Mouse (Mus musculus): ENCODE data around the gene Gm11985. TPM values are rescaled to one million over a fixed set of nuclear protein-coding genes. Genes with fewer than 3 reads are reported as not detected.

Gene Gm11985
- polyA plus RNA-seq, 1 experiment from 2014 or later, result not detected

DNA sequence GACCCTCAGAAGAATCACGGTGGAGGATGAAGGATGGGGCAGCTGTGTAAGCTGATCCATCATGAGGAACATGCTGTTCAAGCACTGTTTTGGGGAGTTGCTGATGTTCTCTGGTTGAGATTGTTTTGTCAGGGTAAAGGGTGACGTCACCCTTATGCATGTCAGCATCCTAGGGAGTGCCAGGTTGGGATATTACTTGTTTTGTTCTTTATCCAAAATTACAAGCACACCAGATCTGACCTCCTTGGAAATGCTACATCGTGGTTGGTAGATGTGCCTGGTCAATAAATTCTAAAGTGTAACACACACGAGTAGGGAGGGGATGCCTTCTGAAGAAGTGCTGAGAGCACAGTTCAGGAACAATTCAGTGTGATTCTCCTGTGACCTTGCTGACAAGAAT, 31.9 kb downstream of the Gm11985 start:
- DNase-seq (ENCODE audit: low spot score), result no peak

DNA sequence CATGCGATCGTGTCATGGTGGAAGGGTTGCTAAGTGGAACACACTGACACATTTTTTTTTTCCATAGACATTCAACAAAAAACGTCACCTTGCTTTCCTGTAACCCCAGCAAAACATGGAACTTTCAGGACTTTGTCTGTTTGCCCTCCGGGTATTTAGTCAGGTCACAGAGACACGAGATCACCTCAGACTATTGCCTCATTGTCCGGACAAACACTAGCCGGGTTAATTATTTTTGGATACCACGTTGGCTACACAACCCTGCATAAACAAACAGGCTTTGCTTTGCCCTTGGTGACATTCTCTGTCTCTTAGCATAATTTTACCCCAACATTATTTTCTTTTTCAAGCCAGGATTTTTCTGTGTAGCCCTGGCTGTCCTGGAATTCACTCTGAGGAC, 35.3 kb downstream of the Gm11985 start:
- no peak for DNase-seq (ENCODE audit: low spot score)

DNA sequence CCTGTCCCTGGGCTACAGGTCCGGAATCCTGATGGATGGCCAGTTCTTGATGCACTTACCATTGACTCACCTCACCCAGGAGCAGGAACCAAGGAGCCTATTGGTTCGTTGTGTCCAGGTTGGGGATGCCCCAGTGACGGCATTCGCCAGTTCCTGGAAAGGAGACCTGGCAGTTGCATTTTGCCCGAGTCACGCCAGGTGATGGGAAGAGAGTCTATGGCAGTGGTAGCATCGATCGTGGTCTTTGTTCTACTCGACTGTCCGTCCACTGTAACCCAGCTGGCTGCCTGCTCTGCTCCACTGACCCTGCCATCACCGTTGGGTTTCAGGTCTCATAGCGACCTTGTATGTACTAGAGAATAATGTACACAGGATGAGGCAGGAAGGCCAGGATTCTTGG, 36.0 kb downstream of the Gm11985 start:
- no peak for DNase-seq (ENCODE audit: low spot score)

DNA sequence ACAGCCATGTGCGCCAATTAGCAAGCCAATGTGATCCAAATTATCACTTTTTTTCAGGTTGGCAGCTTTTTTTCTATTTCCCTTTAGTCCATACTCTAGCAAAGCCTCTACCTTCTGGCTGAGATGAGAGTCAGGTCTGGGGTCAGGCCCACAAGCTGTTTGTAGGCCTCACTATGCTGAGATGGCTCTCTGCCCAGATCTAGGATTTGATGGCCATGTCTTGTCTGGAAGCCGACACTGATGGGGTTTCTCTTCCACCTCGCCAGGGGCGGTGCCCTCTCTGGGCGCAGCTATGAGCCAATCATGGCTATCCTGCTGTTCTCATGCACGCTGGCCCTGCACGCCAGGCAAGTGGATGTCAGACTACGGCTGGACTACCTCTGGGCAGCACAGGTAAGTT, 37.9 kb downstream of the Gm11985 start:
- no peak for DNase-seq (ENCODE audit: low spot score)

DNA sequence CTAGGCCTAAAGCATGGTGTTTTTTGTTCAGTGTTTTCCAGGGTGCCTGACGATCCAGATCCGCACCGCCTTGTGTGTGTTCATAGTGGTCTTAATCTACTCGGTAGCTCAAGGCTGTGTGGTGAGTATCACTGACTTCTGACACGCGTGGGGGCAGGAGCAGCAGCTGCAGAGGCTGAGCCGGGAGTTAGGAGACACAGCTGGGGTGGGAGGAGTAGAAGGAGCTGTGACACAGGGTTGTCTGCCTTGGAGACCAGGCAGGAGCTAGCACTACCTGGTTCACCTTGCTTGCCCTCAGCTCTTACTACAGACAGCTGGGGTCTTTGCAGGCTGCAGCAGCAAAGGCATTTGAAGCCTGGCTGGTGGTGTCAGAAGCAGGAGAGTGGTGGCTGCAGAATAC, 38.9 kb downstream of the Gm11985 start:
- peak; percentile 75 for DNase-seq (ENCODE audit: low spot score)

DNA sequence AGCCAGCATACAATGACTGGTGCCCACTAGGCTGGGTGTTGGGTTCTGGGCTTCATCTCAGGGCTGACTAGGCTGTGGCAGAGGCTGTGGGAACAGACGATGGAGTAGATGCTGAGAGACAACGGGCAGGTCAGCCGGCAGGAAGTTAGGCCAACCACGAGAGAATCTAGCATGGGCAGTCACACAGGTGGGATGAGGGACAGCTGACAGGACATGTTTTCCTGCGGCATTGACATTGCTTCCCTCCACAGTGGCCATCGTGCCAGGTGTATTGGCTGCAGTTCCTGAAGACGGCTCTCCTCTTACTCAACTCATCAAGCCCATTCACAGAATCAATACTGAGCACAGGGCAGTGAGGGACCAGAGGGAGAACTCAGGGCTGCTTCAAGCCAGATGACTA, 40.4 kb downstream of the Gm11985 start:
- no peak for DNase-seq (ENCODE audit: low spot score)

DNA sequence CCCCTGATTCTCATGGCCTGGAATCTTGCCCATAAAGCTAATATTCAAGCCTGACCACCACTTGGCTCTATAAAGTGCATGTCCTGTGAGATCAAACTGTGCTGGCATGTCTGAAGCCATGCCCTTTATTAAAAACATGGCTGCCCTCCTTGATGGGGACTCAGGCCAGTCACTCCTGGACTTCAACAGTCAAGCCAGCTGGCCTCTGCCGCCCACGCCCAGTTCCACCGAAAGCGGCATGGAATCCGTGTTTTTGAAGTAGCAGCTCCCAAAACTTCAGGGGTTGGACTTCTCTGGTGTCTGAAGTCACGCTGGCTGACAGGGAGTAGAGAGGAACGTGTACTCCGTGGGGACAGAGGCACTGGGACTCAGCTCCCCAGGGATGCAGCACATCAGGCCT, 40.8 kb downstream of the Gm11985 start:
- no peak for DNase-seq (ENCODE audit: low spot score)

DNA sequence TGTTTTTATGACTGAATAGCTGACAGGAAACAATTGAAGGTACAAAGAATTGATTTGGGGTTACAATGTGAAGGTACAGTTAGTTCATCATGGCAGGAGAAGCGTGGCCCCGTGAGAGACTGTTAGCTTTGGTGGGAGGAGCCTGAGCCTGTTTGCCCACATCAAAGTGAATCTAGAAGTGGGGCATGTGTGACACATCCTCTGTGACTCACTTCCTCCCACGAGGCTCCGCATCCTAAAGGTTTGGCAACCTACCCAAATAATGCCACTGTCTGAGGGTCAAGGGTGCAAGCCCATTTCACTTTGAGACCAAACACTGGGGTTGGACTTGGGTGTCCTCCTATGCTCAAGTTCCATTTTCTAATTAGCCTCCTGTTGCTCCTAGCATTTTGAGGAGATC, 43.1 kb downstream of the Gm11985 start:
- DNase-seq (ENCODE audit: low spot score), result peak; percentile 87

DNA sequence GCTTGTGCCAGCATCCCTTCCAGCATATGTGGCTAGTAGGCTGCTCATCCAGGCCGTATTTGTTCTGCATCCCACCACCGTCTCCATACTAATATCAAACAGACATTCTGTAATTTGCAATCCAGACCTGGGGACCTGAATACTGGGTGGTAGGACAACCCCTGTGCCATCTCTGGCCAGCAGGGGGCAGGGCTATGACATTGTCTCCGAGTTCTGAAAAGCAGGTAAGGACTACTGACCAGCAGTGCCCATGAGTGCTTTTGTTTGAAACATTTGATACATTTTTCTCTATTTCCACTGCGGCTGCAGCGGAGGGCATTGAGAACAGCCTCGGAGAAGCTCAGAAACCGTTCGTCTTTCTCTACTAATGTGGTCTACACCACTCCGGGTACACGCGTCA, 44.0 kb downstream of the Gm11985 start:
- peak; percentile 19 for DNase-seq (ENCODE audit: low spot score)

DNA sequence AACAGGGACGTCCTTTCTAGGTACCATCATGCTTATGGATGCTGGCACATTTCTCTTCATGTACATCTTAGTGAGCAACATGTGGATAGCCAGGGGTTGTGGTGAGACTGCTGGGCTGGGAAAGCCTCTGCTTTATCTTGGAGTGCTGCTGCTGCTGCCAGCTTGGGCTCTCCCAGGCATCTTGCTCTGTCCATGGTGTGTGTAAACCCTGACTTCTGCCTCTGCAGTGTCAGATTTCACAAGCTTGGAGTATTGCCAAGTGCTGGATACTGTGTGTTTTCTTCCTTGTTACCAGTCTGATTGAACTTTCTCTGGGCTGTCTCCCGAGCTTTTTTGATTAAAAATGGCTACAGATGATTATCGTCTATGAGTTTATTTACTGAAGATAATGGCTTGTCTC, 45.6 kb downstream of the Gm11985 start:
- DNase-seq (ENCODE audit: low spot score), result no peak

DNA sequence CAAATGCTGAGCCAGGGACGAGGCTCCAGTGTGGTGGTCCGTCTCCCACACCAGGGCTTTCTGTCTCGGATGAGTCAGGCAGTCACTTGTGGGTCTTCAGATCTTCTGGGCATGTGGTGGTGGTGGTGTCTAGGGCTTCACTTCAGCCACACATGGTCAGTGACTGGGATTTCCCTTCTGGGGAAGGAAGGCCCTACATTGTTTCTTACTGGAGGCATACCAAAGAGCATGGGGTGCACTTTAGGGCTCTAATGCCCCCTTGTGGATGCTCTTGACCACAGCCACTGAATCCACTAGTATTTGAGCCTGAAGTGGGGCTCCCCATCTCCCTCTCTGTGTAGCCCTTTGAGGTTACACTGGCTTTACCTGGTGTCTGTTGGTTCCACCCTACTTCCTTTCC, 47.9 kb downstream of the Gm11985 start:
- DNase-seq (ENCODE audit: low spot score), result peak; percentile 64

DNA sequence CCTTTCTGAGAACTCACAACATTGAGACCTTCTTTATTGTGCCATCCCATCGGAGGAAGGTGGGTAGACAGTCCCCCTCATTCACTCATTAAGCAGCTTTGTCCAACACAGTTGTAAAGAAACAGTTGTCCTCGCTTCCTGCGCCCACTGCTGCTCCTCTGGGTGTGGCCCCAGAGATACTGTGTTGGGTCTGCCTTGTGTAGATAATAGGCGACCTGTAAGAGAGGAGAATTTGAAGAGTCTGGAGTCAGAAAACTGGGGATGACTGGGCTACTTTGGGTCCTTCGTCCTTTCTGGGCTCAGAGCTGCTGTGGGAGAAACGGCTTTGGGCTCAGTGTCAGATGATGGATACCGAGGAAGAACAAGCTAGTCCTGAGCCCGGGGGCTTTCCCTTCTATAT, 50.0 kb downstream of the Gm11985 start:
- DNase-seq (ENCODE audit: low spot score), result no peak

DNA sequence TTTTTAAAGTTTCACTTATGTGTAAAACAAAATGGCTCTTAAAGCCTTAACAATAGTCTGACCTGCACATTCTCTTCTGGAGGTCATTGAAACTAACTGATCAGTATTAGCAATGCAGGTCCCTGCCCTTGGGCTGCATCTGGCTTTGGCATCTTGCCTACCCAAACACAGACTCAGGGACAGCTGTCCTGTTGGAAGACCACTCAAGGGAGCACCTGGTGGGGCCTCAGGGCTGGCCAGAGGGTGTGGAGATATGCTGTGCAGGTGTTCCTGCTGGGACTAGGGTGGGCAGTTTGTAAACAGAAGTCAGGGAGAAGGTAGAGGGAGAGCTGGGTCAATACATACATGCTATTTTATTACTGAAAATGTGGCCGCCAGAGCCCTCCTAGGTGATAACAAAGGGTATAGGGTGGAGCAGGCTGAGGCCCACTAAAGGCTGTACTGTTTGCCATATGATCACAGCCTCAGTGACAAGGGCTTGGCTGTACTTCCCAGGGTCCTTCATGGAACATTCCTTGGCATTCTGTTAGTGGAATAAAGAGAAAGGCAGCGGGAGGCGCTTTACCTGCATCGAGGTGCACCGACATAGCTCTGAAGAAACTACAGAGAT, 52.0 kb downstream of the Gm11985 start:
- no peak for DNase-seq (ENCODE audit: low spot score)

DNA sequence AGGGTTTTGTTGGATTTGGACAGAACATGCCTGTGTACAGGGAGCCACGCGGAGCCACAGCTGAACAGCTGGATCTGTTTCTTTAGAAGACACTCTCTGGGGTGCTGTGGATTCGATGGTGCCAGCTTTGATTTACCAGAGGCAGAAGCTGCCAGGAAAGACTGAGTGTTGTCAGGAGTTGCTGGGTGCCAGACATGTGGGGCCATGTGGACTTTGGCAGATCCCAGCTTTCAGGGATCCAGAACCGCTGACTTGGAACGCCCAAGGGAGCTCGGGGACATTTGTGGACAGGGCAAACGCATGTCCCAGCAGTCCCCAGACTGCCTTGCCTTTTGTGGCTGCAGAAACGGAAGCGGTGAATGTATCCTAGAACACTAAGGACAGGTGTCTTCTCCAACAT, 52.6 kb downstream of the Gm11985 start:
- DNase-seq (ENCODE audit: low spot score), result no peak

DNA sequence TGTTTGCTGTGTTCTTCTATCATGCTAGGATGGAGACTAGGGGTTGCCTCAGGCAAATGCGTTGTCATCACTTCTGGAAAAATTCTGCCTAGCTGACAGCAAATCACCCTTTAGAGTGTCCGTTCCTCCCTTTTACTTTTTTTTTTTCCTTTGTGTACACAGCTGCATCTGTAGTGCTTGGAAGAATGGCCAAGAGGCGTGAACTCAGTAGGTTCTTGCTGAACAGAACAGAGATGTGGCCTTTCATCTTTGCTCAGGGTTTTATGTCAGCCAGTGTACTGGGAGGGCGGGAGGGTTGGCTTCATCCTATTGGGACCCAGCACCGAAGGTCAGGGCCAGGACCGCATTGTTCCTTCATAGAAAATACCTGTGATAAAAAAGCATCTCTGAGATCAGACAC, 53.1 kb downstream of the Gm11985 start:
- no peak for DNase-seq (ENCODE audit: low spot score)

DNA sequence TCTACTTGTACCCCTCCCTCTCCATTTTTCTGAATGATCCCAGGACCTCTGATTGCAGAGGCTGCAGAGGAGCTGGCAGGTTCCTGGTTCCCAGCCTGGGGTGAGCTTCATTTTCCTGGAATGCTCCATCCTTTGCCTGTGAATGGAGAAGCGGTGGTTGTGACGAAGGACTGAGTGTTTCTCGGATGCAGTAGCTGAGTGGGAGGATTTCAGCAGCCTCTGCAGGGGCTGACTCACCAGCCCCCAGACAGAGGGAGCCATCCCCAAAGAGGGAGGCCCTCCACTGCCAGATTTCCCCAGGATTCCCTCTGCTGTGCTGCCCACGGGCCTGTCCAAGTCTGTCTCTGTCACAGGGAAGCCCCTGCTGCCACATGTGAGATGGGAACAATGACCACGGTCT, 54.0 kb downstream of the Gm11985 start:
- no peak for DNase-seq (ENCODE audit: low spot score)

DNA sequence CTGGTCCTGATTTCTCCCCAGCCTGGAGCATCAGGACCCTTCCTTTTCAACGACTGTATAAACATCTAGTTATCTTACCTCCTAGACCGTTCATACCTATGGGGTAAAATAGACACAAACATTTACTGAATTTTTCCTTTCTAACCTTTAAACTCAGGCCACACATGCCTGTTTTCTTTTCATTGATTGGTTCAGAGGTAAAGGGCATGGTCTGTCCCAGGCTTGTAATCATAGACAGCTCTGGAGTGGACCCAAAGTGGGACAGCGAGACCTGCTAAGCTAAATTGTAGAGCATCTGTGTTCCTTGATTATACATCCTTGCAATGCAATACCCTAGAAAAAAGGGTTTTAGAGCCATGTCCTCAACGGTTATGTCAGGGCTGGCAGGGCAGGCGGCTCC, 54.6 kb downstream of the Gm11985 start:
- no peak for DNase-seq (ENCODE audit: low spot score)

Other genes starting within 250 kb of the Gm11985 start
- 1.5 and 1.6 TPM in 2 replicates for gene Adcy1, start 125.1 kb downstream of the Gm11985 start, polyA plus RNA-seq (2015; fragmentation: Nextera tagmentation; extraction: Ambion mirVana)
- 0.17 and 0.40 TPM in 2 replicates for gene Igfbp1, start 9.2 kb upstream of the Gm11985 start, polyA plus RNA-seq (2015; fragmentation: Nextera tagmentation; extraction: Ambion mirVana)
- gene Igfbp3, start 25.4 kb upstream of the Gm11985 start, polyA plus RNA-seq (2015; fragmentation: Nextera tagmentation; extraction: Ambion mirVana), result 28.2 and 30.6 TPM in 2 replicates

Measured in thymus, postnatal 0 days (tissue).